Mouse (Mus musculus): ENCODE results near the gene Utp15. TPM values are rescaled to one million over a fixed set of nuclear protein-coding genes. Genes with fewer than 3 reads are reported as not detected.

The Utp15 gene
- polyA plus RNA-seq, 1 experiment from 2014 or later, result 34.7 TPM

DNA sequence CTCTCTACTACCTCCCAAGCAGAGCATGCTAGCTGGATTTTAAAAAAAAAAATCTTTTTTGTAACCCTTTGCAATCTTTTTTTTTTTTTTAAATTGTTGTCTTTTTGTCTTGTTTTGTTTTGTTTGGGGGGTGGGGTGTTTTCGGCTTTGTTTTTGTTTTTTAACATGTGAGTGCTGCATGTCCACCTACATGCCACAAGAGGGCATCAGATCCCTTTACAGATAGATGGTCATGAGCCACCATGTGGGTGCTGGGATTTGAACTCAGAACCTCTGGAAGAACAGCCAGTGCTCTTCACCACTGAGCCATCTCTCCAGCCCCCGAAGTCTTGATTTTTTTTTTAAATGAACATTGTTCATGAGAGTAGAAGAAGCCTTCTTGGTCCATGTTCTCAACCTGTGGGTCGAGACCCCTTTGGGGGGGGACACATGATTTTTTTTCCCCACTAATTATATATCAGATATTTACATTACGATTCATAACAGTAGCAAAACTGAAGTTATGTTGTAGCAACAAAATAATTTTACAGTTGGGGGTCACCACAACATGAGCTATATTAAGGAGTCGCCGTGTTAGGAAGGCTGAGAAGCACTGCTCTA is 35.1 kb upstream of the Utp15 start:
- no peak overlapping the region for H3K4me3 ChIP-seq (ENCODE audit: low read depth, low read length)
- no peaks in the 10 kb centered on the region for H3K27me3 ChIP-seq (ENCODE audit: control insufficient read depth, insufficient read depth, low read depth, low read length)
- no peak overlapping the region for H3K9ac ChIP-seq (ENCODE audit: low read depth, low read length)
- WGBS, result 97% methylated on average over 6 of the region's 6 CpGs
- no peaks in the 10 kb centered on the region for H3K4me1 ChIP-seq (ENCODE audit: control insufficient read depth, insufficient read depth, low read length)
- H3K4me2 ChIP-seq (ENCODE audit: low read length), result no peak overlapping the region
- no peaks in the 10 kb centered on the region for H3K36me3 ChIP-seq (ENCODE audit: control insufficient read depth, insufficient read depth, low read length)
- H3K9me3 ChIP-seq (replicated peaks; ENCODE audit: control insufficient read depth, low read length, poor library complexity, severe bottlenecking), result no peaks in the 10 kb centered on the region
- ATAC-seq, result no peak
- no peak overlapping the region for H3K27ac ChIP-seq (ENCODE audit: low read length)

GRCm38 (mm10) chr13:98296072-98296471 is 33.2 kb upstream of the Utp15 start:
- ATAC-seq, result no peak
- H3K4me3 ChIP-seq (ENCODE audit: low read depth, low read length), result no peak overlapping the region
- H3K9me3 ChIP-seq (replicated peaks; ENCODE audit: control insufficient read depth, low read length, poor library complexity, severe bottlenecking), result no peaks in the 10 kb centered on the region
- no peak overlapping the region for H3K9ac ChIP-seq (ENCODE audit: low read depth, low read length)
- no peak overlapping the region for H3K27ac ChIP-seq (ENCODE audit: low read length)
- H3K36me3 ChIP-seq (ENCODE audit: control insufficient read depth, insufficient read depth, low read length), result no peaks in the 10 kb centered on the region
- no peaks in the 10 kb centered on the region for H3K4me1 ChIP-seq (ENCODE audit: control insufficient read depth, insufficient read depth, low read length)
- no peaks in the 10 kb centered on the region for H3K27me3 ChIP-seq (ENCODE audit: control insufficient read depth, insufficient read depth, low read depth, low read length)
- no peak overlapping the region for H3K4me2 ChIP-seq (ENCODE audit: low read length)
- WGBS, result 53% methylated on average over 5 of the region's 5 CpGs

GRCm38 (mm10) chr13:98291712-98292111 is 28.9 kb upstream of the Utp15 start:
- H3K27ac ChIP-seq (ENCODE audit: low read length), result no peak overlapping the region
- no peaks in the 10 kb centered on the region for H3K36me3 ChIP-seq (ENCODE audit: control insufficient read depth, insufficient read depth, low read length)
- no peak for ATAC-seq
- no peaks in the 10 kb centered on the region for H3K9me3 ChIP-seq (replicated peaks; ENCODE audit: control insufficient read depth, low read length, poor library complexity, severe bottlenecking)
- no peak overlapping the region for H3K4me2 ChIP-seq (ENCODE audit: low read length)
- H3K9ac ChIP-seq (ENCODE audit: low read depth, low read length), result no peak overlapping the region
- no peaks in the 10 kb centered on the region for H3K27me3 ChIP-seq (ENCODE audit: control insufficient read depth, insufficient read depth, low read depth, low read length)
- WGBS, result 92% methylated on average over 8 of the region's 8 CpGs
- no peaks in the 10 kb centered on the region for H3K4me1 ChIP-seq (ENCODE audit: control insufficient read depth, insufficient read depth, low read length)
- no peak overlapping the region for H3K4me3 ChIP-seq (ENCODE audit: low read depth, low read length)

- H3K4me2 ChIP-seq (ENCODE audit: low read length), result no peak overlapping the region
- H3K9ac ChIP-seq (ENCODE audit: low read depth, low read length), result no peak overlapping the region
- no peak overlapping the region for H3K4me3 ChIP-seq (ENCODE audit: low read depth, low read length)
- no peaks in the 10 kb centered on the region for H3K36me3 ChIP-seq (ENCODE audit: control insufficient read depth, insufficient read depth, low read length)
- no peak overlapping the region for H3K27ac ChIP-seq (ENCODE audit: low read length)
- 37% methylated on average over 2 of the region's 2 CpGs for WGBS
- H3K27me3 ChIP-seq (ENCODE audit: control insufficient read depth, insufficient read depth, low read depth, low read length), result no peaks in the 10 kb centered on the region
- H3K4me1 ChIP-seq (ENCODE audit: control insufficient read depth, insufficient read depth, low read length), result no peaks in the 10 kb centered on the region
- no peak for ATAC-seq
- no peaks in the 10 kb centered on the region for H3K9me3 ChIP-seq (replicated peaks; ENCODE audit: control insufficient read depth, low read length, poor library complexity, severe bottlenecking)
Observed at GRCm38 (mm10) chr13:98290719-98291118, 27.9 kb upstream of the Utp15 start.

GRCm38 (mm10) chr13:98280990-98281650 is 18.3 kb upstream of the Utp15 start:
- H3K27ac ChIP-seq (ENCODE audit: low read length), result no peak overlapping the region
- ATAC-seq, result no peak
- no peaks in the 10 kb centered on the region for H3K27me3 ChIP-seq (ENCODE audit: control insufficient read depth, insufficient read depth, low read depth, low read length)
- no peak overlapping the region for H3K4me2 ChIP-seq (ENCODE audit: low read length)
- H3K4me3 ChIP-seq (ENCODE audit: low read depth, low read length), result no peak overlapping the region
- no peaks in the 10 kb centered on the region for H3K9me3 ChIP-seq (replicated peaks; ENCODE audit: control insufficient read depth, low read length, poor library complexity, severe bottlenecking)
- no peak overlapping the region for H3K9ac ChIP-seq (ENCODE audit: low read depth, low read length)
- no peaks in the 10 kb centered on the region for H3K36me3 ChIP-seq (ENCODE audit: control insufficient read depth, insufficient read depth, low read length)
- 81% methylated on average over 12 of the region's 12 CpGs for WGBS
- no peaks in the 10 kb centered on the region for H3K4me1 ChIP-seq (ENCODE audit: control insufficient read depth, insufficient read depth, low read length)

GRCm38 (mm10) chr13:98279686-98280085 is 16.8 kb upstream of the Utp15 start, which contains the start of gene Gm21976:
Gene Gm21976 (plus strand): TSS chr13:98279887.
- no peak for ATAC-seq
- H3K27ac ChIP-seq (ENCODE audit: low read length), result no peak within 1 kb of the TSS
- peaks cover 2% of the 10 kb centered on the region; the same call in 1 of the 2 replicates for H3K36me3 ChIP-seq (ENCODE audit: control insufficient read depth, insufficient read depth, low read length)
- no peaks in the 10 kb centered on the region for H3K4me1 ChIP-seq (ENCODE audit: control insufficient read depth, insufficient read depth, low read length)
- no peaks in the 10 kb centered on the region for H3K9me3 ChIP-seq (replicated peaks; ENCODE audit: control insufficient read depth, low read length, poor library complexity, severe bottlenecking)
- H3K9ac ChIP-seq (ENCODE audit: low read depth, low read length), result no peak within 1 kb of the TSS
- no peak within 1 kb of the TSS for H3K4me2 ChIP-seq (ENCODE audit: low read length)
- H3K27me3 ChIP-seq (ENCODE audit: control insufficient read depth, insufficient read depth, low read depth, low read length), result no peaks in the 10 kb centered on the region
- WGBS, result 84% methylated on average over 5 of the region's 5 CpGs
- H3K4me3 ChIP-seq (ENCODE audit: low read depth, low read length), result no peak within 1 kb of the TSS

DNA sequence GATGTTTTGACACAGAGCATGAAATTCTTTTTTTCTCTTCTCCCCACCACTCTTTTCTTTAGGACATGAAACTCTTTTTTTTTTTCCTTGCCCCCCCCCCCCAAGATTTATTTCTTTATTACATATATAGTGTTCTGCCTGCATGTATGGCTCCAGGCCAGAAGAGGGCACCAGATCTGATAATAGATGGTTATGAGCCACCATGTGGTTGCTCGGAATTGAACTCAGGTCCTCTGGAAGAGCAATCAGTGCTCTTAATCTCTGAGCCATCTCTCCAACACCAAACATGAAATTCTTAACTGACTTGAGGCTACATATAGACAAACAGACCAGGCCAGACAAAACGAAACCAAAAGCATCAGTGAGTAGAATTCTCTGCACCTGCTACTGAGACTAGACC is 14.7 kb upstream of the Utp15 start:
- no peak for ATAC-seq
- Histone ChIP-seq H3K4me3 (ENCODE audit: low read depth, low read length) (no peak overlapping the region), H3K4me2 (ENCODE audit: low read length) (no peak overlapping the region), H3K4me1 (ENCODE audit: control insufficient read depth, insufficient read depth, low read length) (no peaks in the 10 kb centered on the region), H3K27me3 (ENCODE audit: control insufficient read depth, insufficient read depth, low read depth, low read length) (no peaks in the 10 kb centered on the region), H3K9ac (ENCODE audit: low read depth, low read length) (no peak overlapping the region), H3K27ac (ENCODE audit: low read length) (no peak overlapping the region), H3K36me3 (ENCODE audit: control insufficient read depth, insufficient read depth, low read length) (peaks cover 18% of the 10 kb centered on the region), H3K9me3 (replicated peaks; ENCODE audit: control insufficient read depth, low read length, poor library complexity, severe bottlenecking) (no peaks in the 10 kb centered on the region)
- 83% methylated on average over 2 of the region's 2 CpGs for WGBS

DNA sequence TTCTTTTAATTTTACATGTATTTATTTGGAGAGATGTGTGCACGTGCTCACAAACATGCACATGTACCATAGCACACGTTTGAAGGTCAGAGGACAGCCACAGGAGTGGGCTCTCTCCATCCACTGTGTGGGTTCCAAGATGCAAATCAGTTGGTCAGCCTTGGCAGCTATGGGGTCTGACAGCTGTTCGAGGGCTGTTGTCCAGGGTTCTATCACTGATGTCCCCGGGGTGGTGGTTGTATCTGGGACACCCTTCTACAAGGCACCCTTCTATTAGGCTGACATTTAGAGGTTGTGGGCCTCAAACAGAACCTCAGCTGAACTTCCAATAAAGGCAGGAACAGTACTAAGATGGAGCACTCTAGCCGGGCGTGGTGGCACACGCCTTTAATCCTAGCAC is 13.4 kb upstream of the Utp15 start:
- no peak overlapping the region for H3K4me2 ChIP-seq (ENCODE audit: low read length)
- no peak overlapping the region for H3K27ac ChIP-seq (ENCODE audit: low read length)
- WGBS, result 91% methylated on average over 7 of the region's 7 CpGs
- no peaks in the 10 kb centered on the region for H3K4me1 ChIP-seq (ENCODE audit: control insufficient read depth, insufficient read depth, low read length)
- H3K9ac ChIP-seq (ENCODE audit: low read depth, low read length), result no peak overlapping the region
- no peak overlapping the region for H3K4me3 ChIP-seq (ENCODE audit: low read depth, low read length)
- no peak for ATAC-seq
- no peaks in the 10 kb centered on the region for H3K27me3 ChIP-seq (ENCODE audit: control insufficient read depth, insufficient read depth, low read depth, low read length)
- H3K36me3 ChIP-seq (ENCODE audit: control insufficient read depth, insufficient read depth, low read length), result peaks cover 29% of the 10 kb centered on the region
- H3K9me3 ChIP-seq (replicated peaks; ENCODE audit: control insufficient read depth, low read length, poor library complexity, severe bottlenecking), result no peaks in the 10 kb centered on the region

- no peaks in the 10 kb centered on the region for H3K27me3 ChIP-seq (ENCODE audit: control insufficient read depth, insufficient read depth, low read depth, low read length)
- H3K9me3 ChIP-seq (replicated peaks; ENCODE audit: control insufficient read depth, low read length, poor library complexity, severe bottlenecking), result no peaks in the 10 kb centered on the region
- no peak overlapping the region for H3K9ac ChIP-seq (ENCODE audit: low read depth, low read length)
- H3K4me3 ChIP-seq (ENCODE audit: low read depth, low read length), result no peak overlapping the region
- WGBS, result 89% methylated on average over 4 of the region's 4 CpGs
- H3K36me3 ChIP-seq (ENCODE audit: control insufficient read depth, insufficient read depth, low read length), result peaks cover 34% of the 10 kb centered on the region
- H3K27ac ChIP-seq (ENCODE audit: low read length), result no peak overlapping the region
- H3K4me1 ChIP-seq (ENCODE audit: control insufficient read depth, insufficient read depth, low read length), result no peaks in the 10 kb centered on the region
- H3K4me2 ChIP-seq (ENCODE audit: low read length), result no peak overlapping the region
- no peak for ATAC-seq
Observed at GRCm38 (mm10) chr13:98275646-98276045, 12.8 kb upstream of the Utp15 start.
